Mouse (Mus musculus): ENCODE measurements around the gene Tamm41.

DNA sequence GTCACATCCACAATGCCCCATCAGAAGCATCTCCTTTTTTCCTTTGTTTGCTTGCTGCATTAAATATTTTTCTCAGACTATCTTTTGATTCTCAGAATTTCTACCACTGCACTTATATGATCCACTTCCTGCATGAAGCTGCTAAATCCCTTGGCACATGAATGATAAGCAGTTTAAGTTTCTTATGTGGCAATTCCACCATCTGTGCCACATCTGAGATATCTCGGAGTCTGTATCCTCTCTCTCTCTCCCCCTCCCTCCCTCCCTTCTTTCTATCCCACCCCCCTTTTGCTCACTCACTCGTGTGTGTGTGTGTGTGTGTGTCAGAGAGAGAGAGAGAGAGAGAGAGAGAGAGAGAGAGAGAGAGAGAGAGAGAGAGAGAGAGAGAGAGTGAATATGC is 10.1 kb upstream of the Tamm41 start:
- no peak for TF ChIP-seq CTCF (IDR thresholded peaks at IDR 0.05; ENCODE audit: low read depth, low read length)
- no peak for TF ChIP-seq POLR2A (IDR thresholded peaks at IDR 0.05; ENCODE audit: extremely low read depth, insufficient read depth, low read length)
